Mouse (Mus musculus) stomach, embryonic 16.5 days (tissue): ENCODE results near the gene Flot2. TPM values are rescaled to one million over a fixed set of nuclear protein-coding genes. Genes with fewer than 3 reads are reported as not detected.
"Not testable (repeated sequence)": the region's sequence is repeated elsewhere in the genome, so short reads cannot be mapped to it uniquely, and the experiment has no call there.

Experiments used
- ATAC-seq: fragments of 200-750 bp; cut with Nextera tagmentation; 2 replicates; pipeline ENCODE4 v1.8.0; 2017; ENCODE audit warnings: moderate number of reproducible peaks, moderate TSS enrichment; ENCODE audit not compliant: insufficient read depth, low FRiP score
- H3K27ac ChIP-seq: fragments of 300-500 bp; sonication (generic); 2 replicates; pipeline ENCODE4 v1.5.1; 2014; ENCODE audit warnings: low read length
- H3K27me3 ChIP-seq: fragments of 300-500 bp; sonication (generic); 2 replicates; pipeline ENCODE4 v1.6.1; 2014; ENCODE audit warnings: low read length, control low read depth, mixed read lengths; ENCODE audit not compliant: control insufficient read depth, insufficient read depth
- H3K36me3 ChIP-seq: fragments of 300-500 bp; sonication (generic); 2 replicates; pipeline ENCODE4 v1.6.1; 2014; ENCODE audit warnings: low read length; ENCODE audit not compliant: control insufficient read depth, insufficient read depth
- H3K4me1 ChIP-seq: fragments of 300-500 bp; sonication (generic); 2 replicates; pipeline ENCODE4 v1.6.1; 2014; ENCODE audit warnings: low read length, control low read depth, mixed read lengths; ENCODE audit not compliant: control insufficient read depth, insufficient read depth
- H3K4me2 ChIP-seq: fragments of 300-500 bp; sonication (generic); 2 replicates; pipeline ENCODE4 v1.6.1; 2014; ENCODE audit warnings: low read depth, low read length, mixed read lengths
- H3K4me3 ChIP-seq: fragments of 300-500 bp; sonication (generic); replicated peaks from 2 replicates; pipeline ENCODE4 v1.5.1; 2014; ENCODE audit warnings: mild to moderate bottlenecking, low read length
- H3K9ac ChIP-seq: fragments of 300-500 bp; sonication (generic); 2 replicates; pipeline ENCODE4 v1.6.1; 2014; ENCODE audit warnings: low read length
- H3K9me3 ChIP-seq: fragments of 300-500 bp; sonication (generic); replicated peaks from 2 replicates; pipeline ENCODE4 v1.6.1; 2016; ENCODE audit warnings: low read length, control low read depth; ENCODE audit not compliant: control insufficient read depth
- WGBS: fragments of 180-500 bp; shearing (Covaris S2); extraction: QIAGEN DNeasy Blood & Tissue Kit; methylation state at CpG from one replicate; pipeline ENCODE4 v1.1.7; 2014; 5-methylcytosine and 5-hydroxymethylcytosine counted together
- polyA plus RNA-seq: library from polyadenylated mRNA; unstranded; fragments of >200 nt; fragmentation: Nextera tagmentation; extraction: Ambion mirVana; gene quantifications from 2 replicates; pipeline ENCODE4 v1.2.1, GENCODE M21; 2015

Flot2 gene
- polyA plus RNA-seq, 1 experiment from 2014 or later, result 59.0 TPM

DNA sequence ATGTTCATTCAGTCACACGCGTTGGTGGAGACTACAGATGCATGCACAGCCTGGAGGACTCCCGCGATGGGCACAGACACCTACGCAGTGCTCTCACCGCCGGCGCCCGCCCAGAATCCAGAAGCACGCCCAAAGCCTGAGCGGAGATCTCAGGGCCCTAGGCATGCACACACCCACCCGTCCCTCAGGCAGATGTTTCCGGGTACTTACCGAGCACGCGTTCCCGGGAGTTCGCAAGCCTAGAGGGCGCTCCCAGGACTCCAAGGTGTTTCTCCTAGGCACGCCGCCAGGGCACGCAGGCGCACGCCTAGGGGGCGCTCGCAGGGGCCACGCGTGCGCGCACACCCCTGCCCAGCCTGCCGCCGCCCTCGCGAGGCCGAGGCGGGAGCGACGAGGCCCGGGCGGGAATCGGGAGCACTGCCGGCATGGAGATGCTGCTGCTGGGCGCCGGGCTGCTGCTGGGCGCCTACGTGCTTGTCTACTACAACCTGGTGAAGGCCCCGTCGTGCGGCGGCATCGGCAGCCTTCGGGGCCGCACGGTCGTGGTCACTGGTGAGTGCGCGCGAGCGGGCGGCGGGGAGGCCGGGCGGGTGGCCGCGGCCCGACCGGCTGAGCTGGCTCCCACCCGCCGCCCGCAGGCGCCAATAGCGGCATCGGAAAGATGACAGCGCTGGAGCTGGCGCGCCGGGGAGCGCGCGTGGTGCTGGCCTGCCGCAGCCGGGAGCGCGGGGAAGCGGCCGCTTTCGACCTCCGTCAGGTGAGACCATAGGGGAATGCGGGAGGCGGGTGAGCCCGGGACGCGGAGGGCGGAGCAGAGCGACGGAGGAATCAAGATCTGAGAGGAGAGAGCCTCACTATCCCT lies 5.6 kb upstream of the Flot2 start, which contains the start of gene Dhrs13:
Dhrs13 (plus strand) TSS at position 334 of the 862 bp plus-strand sequence.
- WGBS, result under 1% methylated on average over 92 of the region's 96 CpGs
- Histone ChIP-seq H3K4me1 (peaks cover 12% of the 10 kb centered on the region), H3K9ac (peak within 1 kb of the TSS; percentile 87), H3K4me3 (peak within 1 kb of the TSS; percentile 73), H3K4me2 (peak within 1 kb of the TSS; percentile 85), H3K9me3 (no peaks in the 10 kb centered on the region), H3K27ac (peak within 1 kb of the TSS; percentile 86), H3K27me3 (no peaks in the 10 kb centered on the region), H3K36me3 (0 out of 2 replicates have a peak, but pooled peaks cover 4% of the 10 kb centered on the region)
- peak; percentile 93 for ATAC-seq

DNA sequence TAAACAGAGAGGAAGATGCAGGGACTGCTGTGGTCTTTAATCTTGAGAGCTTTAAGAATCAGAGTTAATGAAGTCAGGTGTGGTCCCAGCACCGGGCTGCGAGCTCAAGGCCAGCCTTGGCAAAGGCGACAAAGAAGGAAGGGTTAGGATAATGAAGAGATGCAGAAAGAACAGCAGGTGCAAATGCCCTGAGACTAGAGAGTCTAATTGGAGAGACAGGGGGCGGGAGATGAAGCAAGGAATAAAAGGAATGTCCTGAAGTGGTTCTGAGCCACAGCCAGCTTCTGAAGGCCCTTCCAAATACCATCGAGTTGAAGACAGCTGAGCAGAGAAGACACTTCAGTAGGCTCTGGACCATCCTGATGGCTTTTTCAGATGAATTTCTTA lies 4.9 kb upstream of the Flot2 start:
- ATAC-seq, result no peak

DNA sequence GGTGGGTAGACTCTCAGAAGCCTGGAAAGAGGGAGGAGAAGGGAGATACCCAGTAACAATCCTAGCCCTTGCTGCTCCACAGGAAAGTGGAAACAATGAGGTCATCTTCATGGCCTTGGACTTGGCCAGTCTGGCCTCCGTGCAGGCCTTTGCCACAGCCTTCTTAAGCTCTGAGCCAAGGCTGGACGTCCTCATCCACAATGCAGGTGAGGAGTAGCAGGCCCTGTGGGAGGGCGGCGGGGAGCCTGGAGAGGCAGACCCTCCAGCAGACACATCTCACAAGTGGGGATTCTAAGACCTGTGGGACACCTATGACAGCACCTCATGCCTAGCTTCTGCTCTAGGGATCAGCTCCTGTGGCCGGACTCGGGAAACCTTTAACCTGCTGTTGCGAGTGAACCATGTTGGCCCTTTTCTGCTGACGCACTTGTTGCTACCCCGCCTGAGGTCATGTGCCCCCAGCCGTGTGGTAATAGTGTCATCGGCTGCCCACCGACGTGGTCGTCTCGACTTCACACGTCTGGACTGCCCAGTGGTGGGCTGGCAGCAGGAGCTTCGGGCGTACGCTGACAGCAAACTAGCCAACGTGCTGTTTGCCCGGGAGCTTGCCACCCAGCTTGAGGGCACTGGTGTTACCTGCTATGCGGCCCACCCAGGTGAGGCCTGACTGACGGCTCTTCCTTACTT lies 3.7 kb upstream of the Flot2 start:
- Histone ChIP-seq H3K9ac (no peak overlapping the region), H3K27me3 (no peaks in the 10 kb centered on the region), H3K9me3 (no peaks in the 10 kb centered on the region), H3K4me1 (peaks cover 25% of the 10 kb centered on the region), H3K27ac (no peak overlapping the region), H3K4me3 (no peak overlapping the region), H3K4me2 (no peak overlapping the region), H3K36me3 (no peaks in the 10 kb centered on the region)
- 94% methylated on average over 23 of the region's 23 CpGs for WGBS
- no peak for ATAC-seq

More for the DNA sequence above, 4.9 kb upstream of the Flot2 start:
- H3K4me3 ChIP-seq, result peak overlapping the region; percentile 73
- H3K9ac ChIP-seq, result peak overlapping the region; percentile 87
- peak overlapping the region; percentile 85 for H3K4me2 ChIP-seq
- H3K9me3 ChIP-seq, result no peaks in the 10 kb centered on the region
- H3K27ac ChIP-seq, result no peak overlapping the region; the same call in 1 of the 2 replicates
- peaks cover 15% of the 10 kb centered on the region for H3K4me1 ChIP-seq
- no peaks in the 10 kb centered on the region for H3K36me3 ChIP-seq
- H3K27me3 ChIP-seq, result no peaks in the 10 kb centered on the region
- WGBS, result 9% methylated on average over 5 of the region's 5 CpGs

DNA sequence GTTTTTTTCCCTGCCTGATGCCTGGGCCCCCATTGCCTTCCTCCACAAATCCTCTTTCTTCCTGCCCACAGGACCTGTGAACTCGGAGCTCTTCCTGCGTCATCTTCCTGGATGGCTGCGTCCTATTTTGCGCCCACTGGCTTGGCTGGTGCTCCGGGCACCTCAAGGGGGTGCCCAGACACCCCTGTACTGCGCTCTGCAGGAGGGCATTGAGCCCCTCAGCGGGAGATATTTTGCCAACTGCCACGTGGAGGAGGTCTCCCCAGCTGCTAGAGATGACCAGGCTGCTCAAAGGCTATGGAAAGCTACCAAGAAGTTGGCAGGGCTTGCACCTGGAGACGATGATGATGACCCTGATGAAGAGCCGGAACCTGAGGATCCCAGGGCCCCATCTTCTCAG lies 940 bp upstream of the Flot2 start:
- ATAC-seq, result no peak
- Histone ChIP-seq H3K4me2 (no peak overlapping the region), H3K4me3 (no peak overlapping the region), H3K9me3 (no peaks in the 10 kb centered on the region), H3K27me3 (no peaks in the 10 kb centered on the region), H3K36me3 (no peaks in the 10 kb centered on the region), H3K27ac (no peak overlapping the region), H3K9ac (no peak overlapping the region), H3K4me1 (peaks cover 23% of the 10 kb centered on the region)
- 88% methylated on average over 10 of the region's 10 CpGs for WGBS

DNA sequence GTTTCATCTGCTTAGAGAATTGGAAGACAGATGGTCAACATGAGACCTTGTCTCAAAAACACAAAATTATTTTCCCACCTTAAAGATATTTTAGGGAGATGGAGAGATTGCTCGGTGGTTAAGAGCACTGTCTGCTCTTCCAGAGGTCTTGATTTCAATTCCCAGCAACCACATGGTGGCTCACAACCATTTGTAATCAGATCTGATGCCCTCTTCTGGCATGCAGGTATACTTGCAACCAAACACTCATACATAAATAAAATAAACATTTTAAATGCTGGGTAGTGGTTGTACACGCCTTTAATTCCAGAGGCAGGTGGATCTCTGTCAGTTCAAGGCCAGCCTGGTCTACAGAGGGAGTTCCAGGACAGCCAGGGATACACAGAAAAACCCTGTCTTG lies 3.1 kb downstream of the Flot2 start:
- H3K4me1 ChIP-seq, result peaks cover 17% of the 10 kb centered on the region
- no peaks in the 10 kb centered on the region for H3K9me3 ChIP-seq
- H3K9ac ChIP-seq, result no peak overlapping the region
- no peak overlapping the region for H3K4me3 ChIP-seq
- no peak overlapping the region for H3K27ac ChIP-seq
- H3K27me3 ChIP-seq, result no peaks in the 10 kb centered on the region
- H3K4me2 ChIP-seq, result no peak overlapping the region
- 68% methylated on average over 2 of the region's 2 CpGs for WGBS
- H3K36me3 ChIP-seq, result no peaks in the 10 kb centered on the region
- no peak for ATAC-seq

DNA sequence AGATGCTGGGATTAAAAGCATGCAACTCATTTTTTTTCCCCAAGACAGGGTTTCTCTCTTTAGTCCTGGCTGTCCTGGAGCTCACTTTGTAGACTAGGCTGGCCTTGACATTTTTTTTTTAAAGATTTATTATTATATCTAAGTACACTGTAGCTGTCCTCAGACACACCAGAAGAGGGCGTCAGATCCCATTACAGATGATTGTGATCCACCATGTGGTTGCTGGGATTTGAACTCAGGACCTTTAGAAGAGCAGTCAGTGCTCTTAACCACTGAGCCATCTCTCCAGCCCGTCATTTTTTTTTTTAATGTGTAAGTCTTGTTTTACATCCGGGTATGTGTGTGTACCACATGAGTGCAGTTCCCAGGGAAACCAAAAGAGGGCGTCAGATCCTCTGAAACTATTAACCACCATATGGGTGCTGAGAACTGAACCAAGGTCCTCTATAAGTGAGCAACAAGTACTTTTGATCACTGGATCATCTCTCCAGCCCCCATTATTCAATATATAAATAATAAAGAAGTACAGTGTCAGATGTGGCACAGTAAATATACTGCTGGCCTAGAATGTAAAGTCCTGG lies 4.6 kb downstream of the Flot2 start:
- H3K36me3 ChIP-seq, H3K4me3 ChIP-seq, ATAC-seq, H3K4me2 ChIP-seq, H3K9ac ChIP-seq, H3K27ac ChIP-seq, H3K9me3 ChIP-seq, H3K27me3 ChIP-seq: not testable (repeated sequence)
- 92% methylated on average over 4 of the region's 4 CpGs for WGBS
- peaks cover 16% of the 10 kb centered on the region for H3K4me1 ChIP-seq

DNA sequence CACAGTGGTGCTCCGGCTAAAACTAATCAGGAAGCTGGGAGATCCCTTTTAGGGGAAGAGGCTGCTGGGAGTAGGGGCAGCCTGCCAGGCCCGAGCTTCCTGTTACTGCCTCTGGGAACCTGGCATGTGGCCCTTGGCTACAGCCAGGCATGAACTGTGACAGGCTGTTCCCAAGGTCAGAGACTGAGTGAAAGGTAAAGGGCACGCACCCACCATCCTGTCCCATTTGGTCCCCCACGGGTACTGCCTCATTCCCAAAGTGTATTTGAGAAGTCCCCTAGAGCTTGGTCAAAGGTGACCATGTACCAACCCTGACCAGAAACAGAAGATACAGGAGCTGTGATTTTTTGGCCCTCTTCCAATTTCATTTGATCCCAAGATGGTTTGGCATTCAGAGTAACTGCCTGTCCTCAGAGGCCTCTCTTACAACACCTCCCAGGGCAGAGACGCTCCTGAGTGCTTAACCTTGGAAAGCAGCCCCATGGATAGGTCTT lies 7.1 kb downstream of the Flot2 start:
- H3K4me1 ChIP-seq, result no peaks in the 10 kb centered on the region
- H3K4me3 ChIP-seq, result no peak overlapping the region
- no peaks in the 10 kb centered on the region for H3K36me3 ChIP-seq
- no peak overlapping the region for H3K4me2 ChIP-seq
- H3K9me3 ChIP-seq, result no peaks in the 10 kb centered on the region
- H3K27ac ChIP-seq, result peak overlapping the region; percentile 1; the same call in 1 of the 2 replicates
- H3K27me3 ChIP-seq, result no peaks in the 10 kb centered on the region
- no peak overlapping the region for H3K9ac ChIP-seq
- 64% methylated on average over 5 of the region's 5 CpGs for WGBS
- no peak for ATAC-seq

DNA sequence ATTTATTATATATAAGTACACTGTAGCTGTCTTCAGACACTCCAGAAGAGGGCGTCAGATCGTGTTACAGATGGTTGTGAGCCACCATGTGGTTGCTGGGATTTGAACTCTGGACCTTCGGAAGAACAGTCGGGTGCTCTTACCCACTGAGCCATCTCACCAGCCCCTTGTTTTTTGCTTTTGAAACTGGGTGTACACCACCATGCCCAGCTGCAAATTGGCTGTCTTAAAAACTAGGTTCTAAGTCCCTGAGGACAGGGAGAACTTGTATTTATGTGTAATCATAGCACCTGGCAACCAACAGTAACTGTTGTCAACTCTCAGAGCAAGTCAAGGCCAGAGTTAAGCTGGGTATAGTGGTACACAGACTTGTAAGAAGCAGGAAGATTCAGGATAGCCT lies 10.9 kb downstream of the Flot2 start:
- ATAC-seq, result not testable (repeated sequence)
- 94% methylated on average over 2 of the region's 4 CpGs for WGBS

DNA sequence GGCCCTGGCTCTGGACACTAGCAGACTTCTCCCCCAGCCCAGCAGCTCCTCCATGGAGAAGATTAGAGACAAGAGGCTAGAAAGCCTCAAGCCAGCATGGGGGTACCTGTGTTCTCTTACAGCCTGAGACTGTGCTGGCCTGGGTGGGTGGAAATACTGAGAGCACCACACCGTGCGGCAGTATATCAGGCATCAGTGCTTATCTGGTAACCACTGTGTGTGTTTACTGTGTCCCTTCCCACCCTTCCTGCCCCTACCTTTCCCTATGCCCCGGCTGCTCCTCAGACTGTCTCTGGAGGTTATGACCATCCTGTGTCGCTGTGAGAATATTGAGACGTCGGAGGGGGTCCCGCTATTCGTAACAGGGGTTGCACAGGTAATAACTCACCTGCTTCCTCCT lies 15.3 kb downstream of the Flot2 start:
- Histone ChIP-seq H3K4me1 (no peaks in the 10 kb centered on the region), H3K27me3 (no peaks in the 10 kb centered on the region), H3K27ac (no peak overlapping the region), H3K9me3 (no peaks in the 10 kb centered on the region), H3K4me3 (no peak overlapping the region), H3K9ac (no peak overlapping the region), H3K4me2 (no peak overlapping the region), H3K36me3 (no peaks in the 10 kb centered on the region; the same call in 1 of the 2 replicates)
- WGBS, result 76% methylated on average over 8 of the region's 8 CpGs
- no peak for ATAC-seq

More for the DNA sequence above, 10.9 kb downstream of the Flot2 start:
- H3K4me1 ChIP-seq, H3K4me3 ChIP-seq, H3K9ac ChIP-seq, H3K4me2 ChIP-seq, H3K27ac ChIP-seq, H3K9me3 ChIP-seq, H3K36me3 ChIP-seq, H3K27me3 ChIP-seq: not testable (repeated sequence)
